Mouse (Mus musculus) small intestine, adult 2 months (tissue): Measurements from ENCODE around the gene Nfia.

ENCODE experiments used
- CTCF ChIP-seq: fragments of 200-500 bp; IDR thresholded peaks from 2 replicates; pipeline ENCODE4 v1.5.1; 2012; ENCODE audit warnings: low read depth, mild to moderate bottlenecking, control low read depth, inconsistent platforms, low read length, moderate library complexity, mixed read lengths; ENCODE audit not compliant: insufficient replicate concordance, insufficient read length; ENCODE audit errors: extremely low read depth
- POLR2A ChIP-seq: fragments of 200-500 bp; IDR thresholded peaks from 2 replicates; pipeline ENCODE4 v1.6.1; 2012; ENCODE audit warnings: low read depth, mild to moderate bottlenecking, control low read depth, inconsistent platforms, low read length, moderate library complexity

- TF ChIP-seq CTCF: no peak
- TF ChIP-seq POLR2A: no peak
These were observed 85.0 kb downstream of the Nfia start for GRCm38 (mm10) chr4:97857549-97857948.
